Mouse (Mus musculus) right cerebral cortex, postnatal 36 days (tissue): Measurements from ENCODE around the gene Gm20812.
"Not testable (repeated sequence)": the region's sequence is repeated elsewhere in the genome, so short reads cannot be mapped to it uniquely, and the experiment has no call there.

Experiments used
- DNase-seq, 2 experiments: peaks; one replicate each; pipeline ENCODE4 v3.0.0; 2022; ENCODE audit warnings: low spot score in 2 of 2, mixed read lengths in 1 of 2

Gm20812 gene

GRCm38 (mm10) chrY:12381681-12382080 is at the start of gene Gm20812:
Gene Gm20812, plus strand, starts transcription at chrY:12381981.
- DNase-seq: not testable (repeated sequence)
